In the genomic region with DNA sequence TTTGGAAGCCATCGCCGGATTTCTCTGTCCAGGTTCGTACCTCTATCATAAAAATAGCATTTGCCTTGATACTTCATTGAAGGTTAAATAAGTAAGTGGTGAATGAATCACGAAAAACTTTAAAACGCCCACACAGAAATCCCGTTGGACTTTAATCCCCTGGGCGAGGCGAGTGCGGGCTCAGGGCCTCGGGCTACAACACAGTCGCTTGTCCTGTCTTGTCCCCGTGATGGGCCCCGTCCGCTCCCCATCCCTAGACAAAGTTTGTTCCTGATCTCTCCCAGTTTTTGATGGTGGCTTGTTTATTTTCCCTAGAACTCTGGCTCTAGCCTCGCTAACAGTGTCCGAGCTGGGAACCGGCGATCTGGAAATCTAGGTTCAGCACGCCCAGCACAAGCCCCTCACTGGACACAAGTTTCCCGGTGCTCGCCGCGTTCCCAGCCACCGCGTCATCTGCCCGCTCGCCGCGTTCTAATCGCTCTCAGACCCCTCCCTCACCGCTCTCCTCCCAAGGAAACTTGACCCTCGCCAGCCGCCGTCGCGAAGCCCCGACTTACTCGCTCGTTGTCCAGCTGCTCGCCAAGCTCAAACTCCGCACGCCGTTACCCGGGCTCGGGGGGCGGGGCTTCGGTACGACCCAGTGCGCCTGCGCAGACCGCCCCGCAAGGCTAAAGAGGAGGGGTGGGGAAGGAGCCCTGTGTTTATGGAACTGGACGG, we compare ENCODE assay signal across 8 mouse cellular contexts. TPM values are rescaled to one million over a fixed set of nuclear protein-coding genes. Genes with fewer than 3 reads are reported as not detected.
DNase-seq lines count a peak whose midpoint lies in the region; ATAC-seq and TF ChIP-seq lines count a peak whose summit lies in the region.

A gene (minus strand): TSS at position 674 of the 717 bp plus-strand sequence.

- TF ChIP-seq POLR2A in ES-Bruce4 (IDR thresholded peaks at IDR 0.05; ENCODE audit: insufficient read depth, low read length): no peak

- no peaks in the 10 kb centered on the region for H3K36me3 ChIP-seq in ES-Bruce4 (ENCODE audit: control insufficient read depth, insufficient read depth, low read length, poor library complexity, severe bottlenecking)
- H3K36me3 ChIP-seq in forebrain, embryonic 13.5 days (ENCODE audit: poor library complexity, severe bottlenecking): no peaks in the 10 kb centered on the region
- H3K36me3 ChIP-seq in liver, postnatal 0 days (replicated peaks; ENCODE audit: insufficient read depth, low read length): no peaks in the 10 kb centered on the region
- H3K36me3 ChIP-seq in neural tube, embryonic 14.5 days (ENCODE audit: control insufficient read depth, insufficient read depth, low read length): no peaks in the 10 kb centered on the region

- peak within 1 kb of the TSS; percentile 33; the same call in 1 of the 2 replicates for H3K27ac ChIP-seq in ES-Bruce4 (ENCODE audit: insufficient read depth, low read length)
- peak within 1 kb of the TSS; percentile 4 for H3K27ac ChIP-seq in forebrain, embryonic 13.5 days
- H3K27ac ChIP-seq in liver, postnatal 0 days (ENCODE audit: low read depth): peak within 1 kb of the TSS; percentile 84
- peak within 1 kb of the TSS; percentile 78; the same call in 1 of the 2 replicates for H3K27ac ChIP-seq in neural tube, embryonic 14.5 days (ENCODE audit: low read depth, low read length)

- H3K9me3 ChIP-seq in ES-Bruce4 (replicated peaks; ENCODE audit: control insufficient read depth, insufficient read depth, low read length, poor library complexity, severe bottlenecking): no peaks in the 10 kb centered on the region
- H3K9me3 ChIP-seq in forebrain, embryonic 13.5 days (replicated peaks): no peaks in the 10 kb centered on the region
- H3K9me3 ChIP-seq in liver, postnatal 0 days (ENCODE audit: low read length): no peaks in the 10 kb centered on the region
- no peaks in the 10 kb centered on the region for H3K9me3 ChIP-seq in neural tube, embryonic 14.5 days (ENCODE audit: control insufficient read depth, low read length)

- H3K4me3 ChIP-seq in ES-Bruce4 (ENCODE audit: low read depth, low read length): peak within 1 kb of the TSS; percentile 84
- H3K4me3 ChIP-seq in forebrain, embryonic 13.5 days: peak within 1 kb of the TSS; percentile 50
- H3K4me3 ChIP-seq in liver, postnatal 0 days (ENCODE audit: low read depth, low read length): peak within 1 kb of the TSS; percentile 87
- peak within 1 kb of the TSS; percentile 58 for H3K4me3 ChIP-seq in neural tube, embryonic 14.5 days (ENCODE audit: low read depth, low read length)

- peak; percentile 49; the same call in 1 of the 2 replicates for TF ChIP-seq EP300 in ES-Bruce4 (IDR thresholded peaks at IDR 0.05; ENCODE audit: insufficient read depth, low read depth, low read length)
- TF ChIP-seq EP300 in liver, postnatal 0 days (IDR thresholded peaks at IDR 0.05; ENCODE audit: low read depth): peak; percentile 44; the same call in 1 of the 2 replicates

- H3K4me1 ChIP-seq in ES-Bruce4 (ENCODE audit: control insufficient read depth, insufficient read depth, low read length): peaks cover 2% of the 10 kb centered on the region
- peaks cover 17% of the 10 kb centered on the region for H3K4me1 ChIP-seq in forebrain, embryonic 13.5 days
- peaks cover 32% of the 10 kb centered on the region for H3K4me1 ChIP-seq in liver, postnatal 0 days (ENCODE audit: insufficient read depth)
- H3K4me1 ChIP-seq in neural tube, embryonic 14.5 days (ENCODE audit: control insufficient read depth, insufficient read depth, low read length): peaks cover 4% of the 10 kb centered on the region; the same call in 1 of the 2 replicates

- ATAC-seq in cerebellum, adult (ENCODE audit: insufficient number of reproducible peaks, low FRiP score, low TSS enrichment): peak; percentile 85; the same call in 1 of the 2 replicates
- ATAC-seq in forebrain, embryonic 13.5 days: peak; percentile 94
- ATAC-seq in liver, postnatal 0 days: peak; percentile 91
- peak; percentile 89 for ATAC-seq in neural tube, embryonic 14.5 days (ENCODE audit: low read depth)

- H3K27me3 ChIP-seq in ES-Bruce4 (ENCODE audit: control insufficient read depth, insufficient read depth, low read length, poor library complexity, severe bottlenecking): no peaks in the 10 kb centered on the region
- H3K27me3 ChIP-seq in forebrain, embryonic 13.5 days: peaks cover 2% of the 10 kb centered on the region; the same call in 1 of the 2 replicates
- H3K27me3 ChIP-seq in liver, postnatal 0 days (ENCODE audit: insufficient read depth, low read length): no peaks in the 10 kb centered on the region
- no peaks in the 10 kb centered on the region for H3K27me3 ChIP-seq in neural tube, embryonic 14.5 days (ENCODE audit: control insufficient read depth, insufficient read depth, low read length)

- H3K9ac ChIP-seq in ES-Bruce4 (ENCODE audit: low read depth, poor library complexity, severe bottlenecking): peak within 1 kb of the TSS; percentile 80
- peak within 1 kb of the TSS; percentile 68 for H3K9ac ChIP-seq in forebrain, embryonic 13.5 days
- peak within 1 kb of the TSS; percentile 85 for H3K9ac ChIP-seq in liver, postnatal 0 days (replicated peaks)
- H3K9ac ChIP-seq in neural tube, embryonic 14.5 days (replicated peaks; ENCODE audit: low read depth, low read length): peak within 1 kb of the TSS; percentile 59

- intact Hi-C loops in heart, postnatal 10 days (cut with DNase I): no loop called here

- H3K4me2 ChIP-seq in forebrain, embryonic 13.5 days: peak within 1 kb of the TSS; percentile 78
- peak within 1 kb of the TSS; percentile 91 for H3K4me2 ChIP-seq in liver, postnatal 0 days (ENCODE audit: low read depth, low read length)
- peak within 1 kb of the TSS; percentile 82 for H3K4me2 ChIP-seq in neural tube, embryonic 14.5 days (ENCODE audit: low read depth, low read length)

- no peak for TF ChIP-seq CTCF in ES-Bruce4 (IDR thresholded peaks at IDR 0.05; ENCODE audit: low read depth, low read length)
- no peak for TF ChIP-seq CTCF in liver, postnatal 0 days (IDR thresholded peaks at IDR 0.05; ENCODE audit: low read depth)

- peak; percentile 100 for DNase-seq in heart, postnatal 10 days
- DNase-seq in large intestine, adult 2 months (ENCODE audit: low read depth, low spot score): peak; percentile 80
- DNase-seq in liver, postnatal 0 days: peak; percentile 99
- peak; percentile 100 for DNase-seq in testis, postnatal 10 days (ENCODE audit: low spot score)

- under 1% methylated on average over 53 of the region's 53 CpGs for WGBS in forebrain, embryonic 13.5 days
- under 1% methylated on average over 53 of the region's 53 CpGs for WGBS in large intestine, adult 2 months
- WGBS in liver, postnatal 0 days (ENCODE audit: insufficient replicate concordance): under 1% methylated on average over 53 of the region's 53 CpGs
- under 1% methylated on average over 52 of the region's 53 CpGs for WGBS in neural tube, embryonic 14.5 days

RNA-seq across cellular contexts. Expression of the gene that starts here (rescaled TPM):
- polyA plus RNA-seq in ES-Bruce4 (2011; ENCODE audit: insufficient read depth, insufficient read length, low read depth, missing spikeins): 13.4 and 14.8 TPM in 2 replicates
- polyA plus RNA-seq in forebrain, embryonic 13.5 days (2015; fragmentation: Nextera tagmentation; extraction: Ambion mirVana): 16.7 and 18.7 TPM in 2 replicates
- total RNA-seq in heart, postnatal 10 days (2021): 10 to 100 TPM; 14.1 to 17.7 TPM
- 76.2 and 123 TPM in 2 replicates for polyA plus RNA-seq in large intestine, adult 2 months (2012; rRNA removed)
- 48.9 and 49.3 TPM in 2 replicates for polyA plus RNA-seq in liver, postnatal 0 days (2015; fragmentation: Nextera tagmentation; extraction: Ambion mirVana)
- 14.9 and 15.1 TPM in 2 replicates for polyA plus RNA-seq in neural tube, embryonic 14.5 days (2014; fragmentation: Nextera tagmentation; extraction: Ambion mirVana)

Comparison
In these comparisons a context has a peak if more than half of its experiments do, and no peak if none do; other contexts are left out.
1. Peak in every context shown above with its lines: DNase-seq, ATAC-seq, H3K4me3 ChIP-seq and H3K27ac ChIP-seq.
2. H3K27ac ChIP-seq: peak in every context shown above with its lines; median percentile 84 in liver, postnatal 0 days; 78 in neural tube, embryonic 14.5 days; 33 in ES-Bruce4; 4 in forebrain, embryonic 13.5 days.